Mouse (Mus musculus) gastrocnemius, postnatal 14 days (tissue): Measurements from ENCODE around the gene Pld4. TPM values are rescaled to one million over a fixed set of nuclear protein-coding genes. Genes with fewer than 3 reads are reported as not detected.

ENCODE experiments used
- DNase-seq: peaks from one replicate; pipeline ENCODE4 v3.0.0; 2021; ENCODE audit warnings: mixed read lengths
- intact Hi-C: fragments of 180-260 bp; cut with DNase I; formaldehyde crosslinking; loops from one replicate; pipeline ENCODE4 v1.15.1; 2025; ENCODE audit warnings: low total_unique reads
- long read RNA-seq, 2 experiments: library from polyadenylated mRNA; stranded (forward); transcript quantifications; one replicate each; pipeline ENCODE4 v2.0.0; 2021
- total RNA-seq, 2 experiments: library from RNA; stranded (reverse); gene quantifications; 2 replicates each; pipeline ENCODE4 v1.2.3; 2021

Pld4 gene
- 1 to 10 TPM; 3.2 to 4.1 TPM for total RNA-seq
- long read RNA-seq, experiment 1, partial matches to known transcripts = 1 of 4 reads
- long read RNA-seq, experiment 1, other reads (novel, unspliced or antisense) = 1 of 4 reads
- long read RNA-seq, experiment 2, transcript Pld4-201 (11 exons, 1,982 nt) = major isoform, 9 of 13 reads
- long read RNA-seq, experiment 2, partial matches to known transcripts = 0 of 13 reads
- long read RNA-seq, experiment 2, other reads (novel, unspliced or antisense) = 4 of 13 reads

GRCm38 (mm10) chr12:112760154-112760926, at the start of gene Pld4:
TSS of gene Pld4 (plus strand) at chr12:112760655.
- intact Hi-C loops = no loop called here
- DNase-seq = no peak

- DNase-seq = no peak
- intact Hi-C loops = no loop called here
Observed at GRCm38 (mm10) chr12:112713984-112714383, 46.5 kb upstream of the Pld4 start.

GRCm38 (mm10) chr12:112717140-112717539, 43.3 kb upstream of the Pld4 start:
- intact Hi-C loops = no loop called here
- peak; percentile 44 for DNase-seq

GRCm38 (mm10) chr12:112718995-112719394, 41.5 kb upstream of the Pld4 start:
- intact Hi-C loops = no loop called here
- no peak for DNase-seq

- intact Hi-C loops = no loop called here
- DNase-seq = no peak
Observed at GRCm38 (mm10) chr12:112720216-112720615, 40.2 kb upstream of the Pld4 start, which contains the start of gene Cep170b. TSS of gene Cep170b (plus strand) at chr12:112720455.

- DNase-seq = no peak
- intact Hi-C loops = no loop called here
Observed at GRCm38 (mm10) chr12:112720890-112721423, 39.5 kb upstream of the Pld4 start.

GRCm38 (mm10) chr12:112721424-112722239, 38.8 kb upstream of the Pld4 start:
- intact Hi-C loops = no loop called here
- no peak for DNase-seq

GRCm38 (mm10) chr12:112722240-112723027, 38.0 kb upstream of the Pld4 start:
- intact Hi-C loops = no loop called here
- DNase-seq = peak; percentile 64

- DNase-seq = no peak
- intact Hi-C loops = no loop called here
Observed at GRCm38 (mm10) chr12:112723028-112723330, 37.5 kb upstream of the Pld4 start.

GRCm38 (mm10) chr12:112723445-112723844, 37.0 kb upstream of the Pld4 start:
- DNase-seq = no peak
- intact Hi-C loops = no loop called here

GRCm38 (mm10) chr12:112724077-112724805, 36.2 kb upstream of the Pld4 start:
- intact Hi-C loops = no loop called here
- peak; percentile 63 for DNase-seq

- DNase-seq = no peak
- intact Hi-C loops = no loop called here
Observed at GRCm38 (mm10) chr12:112727801-112728200, 32.7 kb upstream of the Pld4 start.

- intact Hi-C loops = no loop called here
- no peak for DNase-seq
Observed at GRCm38 (mm10) chr12:112730808-112731207, 29.6 kb upstream of the Pld4 start.

- no peak for DNase-seq
- intact Hi-C loops = no loop called here
Observed at GRCm38 (mm10) chr12:112732591-112732990, 27.9 kb upstream of the Pld4 start.

GRCm38 (mm10) chr12:112734108-112734820, 26.2 kb upstream of the Pld4 start:
- intact Hi-C loops = no loop called here
- DNase-seq = peak; percentile 2

GRCm38 (mm10) chr12:112734881-112735655, 25.4 kb upstream of the Pld4 start:
- DNase-seq = no peak
- intact Hi-C loops = no loop called here

GRCm38 (mm10) chr12:112735896-112736635, 24.4 kb upstream of the Pld4 start:
- intact Hi-C loops = no loop called here
- no peak for DNase-seq
